Mouse (Mus musculus) kidney, adult 2 months (tissue): ENCODE results near the gene Atp11a.

Experiments used
- CTCF ChIP-seq: fragments of 200-500 bp; conservative IDR thresholded peaks from 2 replicates; pipeline ENCODE4 v1.5.1; 2011; ENCODE audit warnings: low read depth, mild to moderate bottlenecking, control low read depth, low read length, moderate library complexity, mixed read lengths; ENCODE audit not compliant: insufficient read depth, insufficient read length
- POLR2A ChIP-seq: fragments of 200-500 bp; IDR thresholded peaks from one replicate; pipeline ENCODE4 v1.6.1; 2011; ENCODE audit warnings: low read depth, low read length, control low read depth

GRCm38 (mm10) chr8:12739113-12739512 lies 17.7 kb upstream of the Atp11a start:
- TF ChIP-seq CTCF = no peak
- TF ChIP-seq POLR2A = no peak
